Mouse (Mus musculus): ENCODE measurements around the gene Dnajb11.

GRCm38 (mm10) chr16:22894095-22894494 is 36.5 kb downstream of the Dnajb11 start:
- no peak for TF ChIP-seq CTCF (IDR thresholded peaks at IDR 0.05; ENCODE audit: control insufficient read depth, insufficient read depth, low read length)
- TF ChIP-seq POLR2A (IDR thresholded peaks at IDR 0.05; ENCODE audit: borderline replicate concordance, control insufficient read depth, low read depth, low read length): no peak

Data from bone marrow, adult 2 months (tissue).